Mouse (Mus musculus) left cerebral cortex, adult 8-10 months (tissue): ENCODE data around the gene Olfml2a. TPM values are rescaled to one million over a fixed set of nuclear protein-coding genes. Genes with fewer than 3 reads are reported as not detected.
"Not testable (repeated sequence)": the region's sequence is repeated elsewhere in the genome, so short reads cannot be mapped to it uniquely, and the experiment has no call there.

Experiments used
- DNase-seq, 2 experiments: peaks; one replicate each; pipeline ENCODE4 v3.0.0; 2022; ENCODE audit warnings: low spot score in 2 of 2
- total RNA-seq, 4 experiments: library from RNA; stranded (reverse); gene quantifications; 2 replicates each; pipeline ENCODE4 v1.2.4; 2022

The Olfml2a gene
- total RNA-seq, 4 experiments from 2014 or later = 2.2 to 3.1 (median 2.5) TPM

- peak in 1 of 2 experiments; percentile 59 for DNase-seq
Measured at GRCm38 (mm10) chr2:39008954-39009365, 77.2 kb downstream of the Olfml2a start.

- DNase-seq = not testable (repeated sequence)
Measured at GRCm38 (mm10) chr2:39010144-39010543, 78.4 kb downstream of the Olfml2a start.

DNA sequence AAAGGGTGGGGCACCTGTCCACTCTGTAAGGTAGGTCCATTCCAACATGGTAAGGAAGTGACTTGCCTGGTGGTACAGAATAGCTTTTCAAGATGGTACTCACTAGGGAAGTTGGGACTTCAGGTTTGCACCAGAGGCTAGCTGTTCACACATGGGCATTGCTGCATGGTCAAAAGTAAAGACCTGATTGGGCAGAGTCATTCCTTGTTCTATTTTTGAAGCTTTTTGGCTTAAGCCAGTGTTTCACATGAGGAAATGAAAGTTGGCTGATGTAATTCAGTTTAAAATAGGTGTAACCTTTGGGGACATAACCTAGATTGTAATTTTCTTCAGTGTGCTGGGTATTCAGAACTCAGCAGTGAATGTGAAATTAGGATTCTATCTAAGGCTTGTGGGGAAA, 79.5 kb downstream of the Olfml2a start:
- no peak for DNase-seq

DNA sequence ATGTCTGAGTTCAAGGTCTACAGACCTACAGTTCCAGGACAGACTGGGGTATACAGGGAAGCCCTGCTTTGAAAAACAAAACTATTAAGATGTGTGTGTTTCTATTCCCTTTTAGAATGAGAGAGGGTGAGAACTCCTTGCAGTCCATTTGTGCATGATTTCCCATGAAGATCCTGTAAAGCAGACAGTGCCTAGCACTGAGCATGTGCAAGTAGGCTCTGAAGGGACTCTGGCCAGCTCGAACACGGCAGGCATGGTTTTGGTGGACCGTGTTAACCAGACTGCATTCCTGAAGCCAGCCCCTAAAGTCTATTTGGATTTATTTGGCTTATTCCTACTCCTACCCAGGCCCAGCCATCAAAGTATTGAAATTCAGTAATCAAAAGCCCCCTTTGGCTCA, 80.2 kb downstream of the Olfml2a start:
- no peak for DNase-seq

GRCm38 (mm10) chr2:39012768-39013279, 81.0 kb downstream of the Olfml2a start:
- no peak for DNase-seq

Other genes starting within 250 kb of the Olfml2a start
- gene Nr5a1, start 217.4 kb upstream of the Olfml2a start, total RNA-seq = under 1 TPM in 3 of 4 experiments, not detected in 1; 0.14 to 0.33 (median 0.27) TPM
- 10 to 100 TPM in 2 of 4 experiments, 1 to 10 TPM in 2; 5.9 to 12.7 (median 9.8) TPM for gene Nr6a1, start 4.3 kb upstream of the Olfml2a start, total RNA-seq
- gene Wdr38, start 65.5 kb downstream of the Olfml2a start, total RNA-seq = under 1 TPM; 0.30 to 0.72 (median 0.65) TPM
- gene Arpc5l, start 73.4 kb downstream of the Olfml2a start, total RNA-seq = 10 to 100 TPM; 89.2 to 98.8 (median 93.9) TPM
- gene Rpl35, start 73.6 kb downstream of the Olfml2a start, total RNA-seq = 100 to 1,000 TPM; 259 to 303 (median 283) TPM
- 10 to 100 TPM; 28.8 to 34.4 (median 30.5) TPM for gene Golga1, start 133.6 kb downstream of the Olfml2a start, total RNA-seq